Mouse (Mus musculus): ENCODE results near the gene Bsn.
A peak's percentile ranks its signal among the peaks of the same experiment; 100 is the strongest.

- TF ChIP-seq MAX (IDR thresholded peaks at IDR 0.05; ENCODE audit: low read depth) (no peak), POLR2AphosphoS2 (IDR thresholded peaks at IDR 0.05; ENCODE audit: insufficient read length, low read depth) (no peak), MYOD1 (IDR thresholded peaks at IDR 0.05; ENCODE audit: control insufficient read depth in 1 of 3, insufficient read length in 2 of 3, low read depth in 2 of 3) (peak in 2 of 3 experiments; percentile 52 to 59), CEBPB (IDR thresholded peaks at IDR 0.05; ENCODE audit: insufficient read depth, poor library complexity, severe bottlenecking) (no peak), POLR2A (IDR thresholded peaks at IDR 0.05; ENCODE audit: insufficient read length, low read depth) (no peak), E2F4 (IDR thresholded peaks at IDR 0.05; ENCODE audit: insufficient read depth) (no peak), TCF12 (IDR thresholded peaks at IDR 0.05; ENCODE audit: insufficient read depth, poor library complexity, severe bottlenecking) (peak; percentile 26), SRF (IDR thresholded peaks at IDR 0.05; ENCODE audit: control insufficient read depth, insufficient read length, low read depth) (no peak), MYOG (IDR thresholded peaks at IDR 0.05; ENCODE audit: control insufficient read depth in 1 of 3, insufficient read depth in 1 of 3, insufficient read length in 2 of 3, low read depth in 2 of 3) (peak in 2 of 3 experiments; percentile 62 to 74), USF1 (IDR thresholded peaks at IDR 0.05; ENCODE audit: low read depth) (no peak)
These were observed 27.9 kb upstream of the Bsn start for GRCm38 (mm10) chr9:108217936-108218543.
